ENCODE assay signal across 15 mouse cellular contexts in the genomic region with DNA sequence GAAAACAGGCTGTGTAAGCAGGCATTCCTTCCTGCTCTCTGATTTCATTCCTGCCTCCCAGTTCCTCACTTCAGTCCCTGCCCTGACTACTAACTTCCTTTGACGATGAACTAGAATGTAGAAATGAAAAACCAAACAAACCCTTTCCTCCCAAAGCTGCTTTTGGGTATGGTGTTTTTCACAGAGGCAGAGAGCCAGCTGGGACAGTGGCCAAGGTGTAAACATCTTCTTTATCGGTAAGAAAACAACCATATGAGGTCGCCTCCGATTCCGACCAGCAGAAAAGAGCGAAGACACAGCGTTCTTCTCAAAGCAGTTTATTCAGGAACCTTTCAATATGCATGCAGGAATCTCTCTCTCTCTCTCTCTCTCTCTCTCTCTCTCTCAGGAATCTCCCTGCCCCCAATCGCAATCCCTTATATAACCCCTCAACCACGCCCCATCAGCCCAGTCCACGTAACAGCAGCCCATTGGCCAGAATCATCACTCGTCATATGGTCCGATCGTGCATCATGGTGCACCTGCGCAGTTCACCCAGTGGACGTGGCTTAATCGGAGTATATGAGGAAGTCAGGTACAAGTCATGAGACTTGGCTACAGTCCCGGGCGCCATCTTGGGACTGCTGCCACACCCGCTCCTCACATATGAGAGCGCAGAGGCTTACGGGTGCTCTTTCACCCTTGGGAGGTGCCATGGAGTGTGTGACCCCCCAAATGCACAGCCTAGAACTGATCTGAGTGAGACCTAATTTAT.
"Had no signal": no experiment of that assay in that cellular context is flagged by ENCODE, and none has a peak within 500 bp of the region (broad histone marks: within the 10 kb centered on the region; RNA-seq: fewer than 3 reads in every experiment).

No protein-coding gene starts in this region.

- DNase-seq: kidney, adult 18-20 months; kidney, postnatal 10 days; kidney, postnatal 4 days; liver, embryonic 13.5 days; liver, postnatal 0 days; right cerebral cortex, postnatal 14 days; thymus, adult 2 months; thymus, postnatal 25 days had no signal

- H3K4me3 ChIP-seq: intestine, embryonic 15.5 days; layer of hippocampus, adult 2 months; left cerebral cortex, adult 2 months; limb, embryonic 10.5 days; liver, embryonic 13.5 days; megakaryocyte, embryonic 14.5 days; midbrain, embryonic 15.5 days; neural tube, embryonic 13.5 days had no signal

- H3K4me1 ChIP-seq: intestine, embryonic 15.5 days; liver, embryonic 13.5 days had no signal
